Mouse (Mus musculus): Measurements from ENCODE around the gene Tmem141. TPM values are rescaled to one million over a fixed set of nuclear protein-coding genes. Genes with fewer than 3 reads are reported as not detected.

Tmem141 gene
- total and polyA plus RNA-seq, 3 experiments, result 10.9 to 25.3 TPM; not detected in 1

DNA sequence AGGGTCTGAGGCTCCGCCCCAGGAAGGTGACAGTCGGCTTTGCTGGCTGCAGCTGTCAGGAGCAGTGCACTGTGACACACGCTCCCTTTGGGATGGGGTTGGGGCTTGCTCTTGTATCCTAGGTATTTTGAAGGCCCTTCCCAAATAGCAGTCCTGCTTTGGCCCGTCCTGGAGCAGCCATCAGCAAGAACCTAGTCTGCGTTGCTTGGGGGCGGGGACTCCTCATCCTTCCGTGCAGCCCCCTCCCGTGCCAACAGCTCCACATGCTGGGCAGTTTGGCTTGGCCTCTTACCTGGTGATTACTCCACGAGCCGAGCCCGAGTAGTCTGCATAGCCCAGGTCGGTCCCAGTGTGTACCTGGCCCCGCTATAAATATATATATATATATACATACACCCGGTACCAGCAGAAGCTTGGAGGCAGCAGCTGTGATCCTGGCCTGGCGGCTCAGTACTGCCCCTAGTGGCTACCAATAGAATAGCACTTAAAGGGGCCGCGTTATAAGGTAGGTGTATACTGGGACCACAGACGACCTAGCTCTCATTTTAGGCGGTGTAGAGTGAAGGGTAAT lies 40.4 kb downstream of the Tmem141 start, which contains the start of gene Ajm1 (continued):
- TF ChIP-seq RAD21 (IDR thresholded peaks at IDR 0.05; ENCODE audit: low read depth, low read length) (peak; percentile 28), MYB (IDR thresholded peaks at IDR 0.05; ENCODE audit: low read depth, low read length) (no peak)

DNA sequence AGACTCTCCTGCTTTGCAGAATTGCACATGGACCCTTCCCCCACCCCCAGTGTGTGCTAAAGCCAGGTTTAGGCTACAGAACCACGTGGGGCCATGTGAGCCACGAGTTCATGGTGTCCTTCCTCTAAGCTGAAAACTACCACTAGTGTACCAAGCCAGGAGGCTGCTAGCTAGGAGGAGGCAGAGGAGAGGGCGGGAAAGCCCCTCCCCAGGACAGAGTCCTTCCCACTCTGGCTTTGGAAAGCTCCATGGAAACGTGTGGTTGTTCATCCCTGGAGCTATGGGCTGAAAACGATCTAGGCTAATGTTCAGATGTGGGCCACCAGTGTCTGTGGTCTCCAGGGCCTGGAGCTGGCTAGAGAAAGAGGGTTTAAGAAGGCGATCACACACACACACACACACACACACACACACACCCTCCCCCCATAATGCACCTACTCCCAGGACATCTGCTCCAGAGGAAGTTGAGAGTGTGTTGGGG lies 41.1 kb downstream of the Tmem141 start:
- H3K79me2 ChIP-seq (ENCODE audit: control insufficient read depth, insufficient read depth, low read length, poor library complexity), result no peaks in the 10 kb centered on the region; the same call in 1 of the 2 replicates
- no peaks in the 10 kb centered on the region for H3K27me3 ChIP-seq (ENCODE audit: control insufficient read depth in 1 of 2, insufficient read depth in 2 of 2, low read length in 2 of 2)
- H3K36me3 ChIP-seq (ENCODE audit: control insufficient read depth in 1 of 2, insufficient read depth in 2 of 2, low read length in 2 of 2), result peaks cover 3 to 7% of the 10 kb centered on the region in 2 experiments
- H3K9ac ChIP-seq (ENCODE audit: control insufficient read depth, low read depth, low read length, poor library complexity, severe bottlenecking), result no peak overlapping the region
- peaks cover 0 to 17% of the 10 kb centered on the region in 2 experiments; a peak in 2 of 4 replicates for H3K4me1 ChIP-seq (ENCODE audit: control insufficient read depth in 1 of 2, insufficient read depth in 2 of 2, low read length in 2 of 2)
- no peak overlapping the region for H3K27ac ChIP-seq (ENCODE audit: control insufficient read depth, low read depth, low read length)
- no peak overlapping the region; a peak in 1 of 4 replicates for H3K4me3 ChIP-seq (ENCODE audit: control insufficient read depth in 1 of 2, insufficient read depth in 1 of 2, low read depth in 2 of 2, low read length in 2 of 2)
- no peak for DNase-seq (ENCODE audit: low read depth, low spot score)
- H3K9me3 ChIP-seq (replicated peaks; ENCODE audit: insufficient read depth, low read length), result no peaks in the 10 kb centered on the region
- TF ChIP-seq ZNF384 (IDR thresholded peaks at IDR 0.05; ENCODE audit: low read depth, low read length), result no peak
- TF ChIP-seq ETS1 (IDR thresholded peaks at IDR 0.05; ENCODE audit: low read depth, low read length), result no peak
- no peak for TF ChIP-seq NRF1 (IDR thresholded peaks at IDR 0.05; ENCODE audit: insufficient read depth, low read depth, low read length, poor library complexity, severe bottlenecking)
- TF ChIP-seq MAZ (IDR thresholded peaks at IDR 0.05; ENCODE audit: low read depth, low read length), result no peak

DNA sequence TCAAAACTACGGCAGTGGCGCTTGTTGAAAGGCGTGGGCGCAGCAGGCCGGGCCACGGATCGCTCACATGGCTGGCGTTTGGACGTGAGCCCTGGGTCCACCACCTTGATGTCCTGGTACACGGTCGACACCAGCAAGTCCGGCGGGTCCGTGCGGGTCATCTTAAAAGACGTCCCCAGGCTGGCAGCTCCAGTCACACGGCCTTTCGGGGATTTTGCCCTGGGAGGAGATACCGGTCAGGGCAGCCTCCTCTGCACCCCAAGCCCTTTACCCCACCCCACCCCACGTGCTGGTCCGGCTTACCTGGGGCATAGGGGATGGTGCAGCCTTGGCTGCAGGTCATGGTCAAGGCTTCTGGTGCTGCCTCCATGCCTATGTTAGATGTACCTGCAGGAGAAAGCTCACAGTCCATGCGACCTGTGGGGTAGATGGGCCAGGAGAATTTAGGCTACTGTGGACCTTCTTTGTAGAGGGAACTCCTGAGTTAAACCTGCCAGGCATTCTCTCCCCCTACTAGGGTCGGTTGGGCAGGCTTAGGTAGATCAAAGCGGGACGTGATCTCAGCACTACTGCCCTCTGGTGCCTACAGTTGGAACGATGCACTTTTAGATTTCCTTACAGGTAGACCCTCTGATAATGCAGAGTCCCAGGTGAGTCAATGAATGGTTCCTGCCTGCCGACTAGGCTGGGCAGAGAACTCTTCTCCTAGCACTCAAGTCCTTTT lies 41.9 kb downstream of the Tmem141 start:
- Histone ChIP-seq H3K9ac (ENCODE audit: control insufficient read depth, low read depth, low read length, poor library complexity, severe bottlenecking) (no peak overlapping the region), H3K4me1 (ENCODE audit: control insufficient read depth in 1 of 2, insufficient read depth in 2 of 2, low read length in 2 of 2) (peaks cover 0 to 20% of the 10 kb centered on the region in 2 experiments; a peak in 2 of 4 replicates), H3K36me3 (ENCODE audit: control insufficient read depth in 1 of 2, insufficient read depth in 2 of 2, low read length in 2 of 2) (peaks cover 3 to 7% of the 10 kb centered on the region in 2 experiments), H3K27me3 (ENCODE audit: control insufficient read depth in 1 of 2, insufficient read depth in 2 of 2, low read length in 2 of 2) (no peaks in the 10 kb centered on the region), H3K79me2 (ENCODE audit: control insufficient read depth, insufficient read depth, low read length, poor library complexity) (no peaks in the 10 kb centered on the region; the same call in 1 of the 2 replicates), H3K9me3 (replicated peaks; ENCODE audit: insufficient read depth, low read length) (no peaks in the 10 kb centered on the region), H3K4me3 (ENCODE audit: control insufficient read depth in 1 of 2, insufficient read depth in 1 of 2, low read depth in 2 of 2, low read length in 2 of 2) (no peak overlapping the region), H3K27ac (ENCODE audit: control insufficient read depth, low read depth, low read length) (no peak overlapping the region)
- TF ChIP-seq E2F4 (IDR thresholded peaks at IDR 0.05; ENCODE audit: borderline replicate concordance, low read depth, low read length) (no peak), CTCF (IDR thresholded peaks at IDR 0.05 in 2 of 3, conservative IDR thresholded peaks at IDR 0.05 in 1 of 3; ENCODE audit: control insufficient read depth in 1 of 3, insufficient read depth in 1 of 3, low read depth in 2 of 3, low read length in 3 of 3, poor library complexity in 1 of 3, severe bottlenecking in 1 of 3) (peak; percentile 39 to 45 (median 40)), POLR2AphosphoS5 (IDR thresholded peaks at IDR 0.05; ENCODE audit: borderline replicate concordance, low read depth, low read length) (no peak), SMC3 (IDR thresholded peaks at IDR 0.05; ENCODE audit: low read depth, low read length) (peak; percentile 16; the same call in 1 of the 2 replicates)
- peak; percentile 26 for DNase-seq (ENCODE audit: low read depth, low spot score)

Data from MEL (cell line).